9 mouse cellular contexts compared by ENCODE assay signal in the genomic region with DNA sequence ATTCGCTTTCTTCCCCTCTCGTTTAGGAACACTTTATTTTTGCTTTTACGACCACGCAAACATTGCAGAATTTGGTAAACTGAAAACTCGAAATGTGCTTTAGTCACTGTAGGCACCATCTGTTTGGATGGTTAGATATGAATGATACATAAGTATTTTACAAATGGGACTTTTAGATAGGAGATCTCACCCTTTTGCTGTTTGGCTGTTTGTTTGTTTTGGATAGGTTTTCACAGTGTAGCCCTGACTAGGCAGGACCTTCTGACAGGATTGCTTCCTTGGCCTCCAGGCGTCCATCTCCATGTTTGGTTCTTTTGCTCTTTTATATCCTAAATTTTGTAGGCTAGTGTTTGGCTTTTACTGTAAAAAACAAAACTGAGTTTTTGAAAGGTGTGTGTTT. TPM values are rescaled to one million over a fixed set of nuclear protein-coding genes. Genes with fewer than 3 reads are reported as not detected.
DNase-seq lines count a peak whose midpoint lies in the region; ATAC-seq and TF ChIP-seq lines count a peak whose summit lies in the region.
"Had no signal": no experiment of that assay in that cellular context is flagged by ENCODE, and none has a peak within 500 bp of the region (broad histone marks: within the 10 kb centered on the region; RNA-seq: fewer than 3 reads in every experiment).

No protein-coding gene starts in this region.

- WGBS in hindbrain, embryonic 16.5 days, result under 1% methylated on average over 6 of the region's 6 CpGs

- peak overlapping the region; percentile 95 for H3K9ac ChIP-seq in hindbrain, embryonic 16.5 days (ENCODE audit: low read depth, low read length)

- peak overlapping the region; percentile 63 for H3K4me2 ChIP-seq in hindbrain, embryonic 16.5 days (ENCODE audit: low read length)

- no peaks in the 10 kb centered on the region for H3K9me3 ChIP-seq in hindbrain, embryonic 16.5 days (ENCODE audit: control insufficient read depth, low read length)

- H3K27ac ChIP-seq in layer of hippocampus, adult 2 months, result peak overlapping the region; percentile 98
- H3K27ac ChIP-seq in hindbrain, embryonic 16.5 days (ENCODE audit: low read depth, low read length), result peak overlapping the region; percentile 92

- ATAC-seq in hindbrain, embryonic 16.5 days, result no peak

- no peaks in the 10 kb centered on the region for H3K27me3 ChIP-seq in hindbrain, embryonic 16.5 days (replicated peaks; ENCODE audit: control insufficient read depth, insufficient read depth, low read length)

- no peaks in the 10 kb centered on the region for H3K36me3 ChIP-seq in hindbrain, embryonic 16.5 days (ENCODE audit: control insufficient read depth, insufficient read depth, low read length)

- TF ChIP-seq CTCF in layer of hippocampus, adult 2 months (conservative IDR thresholded peaks at IDR 0.05), result no peak

- peak in 1 of 2 experiments; percentile 7 for DNase-seq in layer of hippocampus, adult 2 months (ENCODE audit: low spot score in 2 of 2)
- DNase-seq in layer of hippocampus, adult 9-10 months (ENCODE audit: low spot score), result no peak
- DNase-seq in c-Kit-negative CD71-positive TER-119-positive erythroid progenitor cells, embryonic 14.5 days (ENCODE audit: low read depth, low spot score), result peak; percentile 21
- DNase-seq in naive thymus-derived CD4-positive, alpha-beta T cell, adult 2 months (ENCODE audit: low read depth), result peak; percentile 32
- no peak for DNase-seq in frontal cortex, adult 2 months (ENCODE audit: extremely low spot score in 1 of 2, low spot score in 1 of 2)
- DNase-seq in cerebellum, postnatal 4 days (ENCODE audit: low spot score in 2 of 2), result no peak
- DNase-seq in retina, postnatal 1 day, result no peak
- DNase-seq: thymus, postnatal 36 days had no signal

- H3K4me1 ChIP-seq in hindbrain, embryonic 16.5 days (ENCODE audit: control insufficient read depth, insufficient read depth, low read depth, low read length), result peaks cover 25% of the 10 kb centered on the region

- H3K4me3 ChIP-seq in layer of hippocampus, adult 2 months, result peak overlapping the region; percentile 90
- H3K4me3 ChIP-seq in hindbrain, embryonic 16.5 days (ENCODE audit: low read length), result peak overlapping the region; percentile 93

RNA-seq across cellular contexts. Expression of gene Cstf3, which starts 0.8 kb away (rescaled TPM):
- 10 to 100 TPM; 45.3 to 46.2 TPM for total RNA-seq in layer of hippocampus, adult 2 months (2021)
- polyA plus RNA-seq in hindbrain, embryonic 16.5 days (2015; fragmentation: Nextera tagmentation; extraction: Ambion mirVana), result 73.8 and 76.7 TPM in 2 replicates
- polyA plus RNA-seq in frontal cortex, adult 2 months (2012; rRNA removed), result 42.8 and 43.4 TPM in 2 replicates

Comparison
In these comparisons a context has a peak if more than half of its experiments do, and no peak if none do; other contexts are left out.
1. DNase-seq: peak in c-Kit-negative CD71-positive TER-119-positive erythroid progenitor cells, embryonic 14.5 days (single experiment) and naive thymus-derived CD4-positive, alpha-beta T cell, adult 2 months (single experiment); none in layer of hippocampus, adult 9-10 months (single experiment), frontal cortex, adult 2 months (0 of 2), cerebellum, postnatal 4 days (0 of 2) and retina, postnatal 1 day (single experiment).